Mouse (Mus musculus) cortical plate, adult 2 months (tissue): ENCODE results near the gene 1700012A03Rik.

Experiments
- CTCF ChIP-seq: fragments of 200-500 bp; IDR thresholded peaks from 2 replicates; pipeline ENCODE4 v1.5.1; 2011; ENCODE audit warnings: mild to moderate bottlenecking, control low read depth, low read length; ENCODE audit not compliant: insufficient read depth; ENCODE audit errors: extremely low read depth
- POLR2A ChIP-seq: fragments of 200-500 bp; IDR thresholded peaks from 2 replicates; pipeline ENCODE4 v1.6.1; 2011; ENCODE audit warnings: mild to moderate bottlenecking, low read length, control low read depth; ENCODE audit not compliant: insufficient read depth; ENCODE audit errors: extremely low read depth

DNA sequence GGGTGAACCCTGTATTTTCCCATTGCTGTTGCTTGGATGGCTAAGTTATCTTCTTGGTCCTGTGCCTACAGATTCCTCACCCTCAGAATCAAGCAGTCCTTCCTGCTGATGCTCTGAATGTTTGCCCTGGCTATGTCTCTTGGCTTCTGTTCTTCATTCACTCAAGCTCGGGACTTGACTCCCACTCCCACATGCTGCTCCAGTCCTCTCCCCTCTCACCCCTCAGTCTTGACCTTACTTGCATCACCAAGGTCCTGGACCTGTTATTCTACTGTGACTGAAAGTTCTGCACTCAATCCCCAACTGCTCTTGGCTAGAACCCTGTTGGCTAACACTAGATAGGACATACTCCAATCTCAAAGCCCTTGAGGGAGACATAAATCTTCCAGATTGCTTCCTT lies 22.1 kb downstream of the 1700012A03Rik start:
- TF ChIP-seq CTCF (no peak), POLR2A (no peak)
